Mouse (Mus musculus) small intestine, adult 2 months (tissue): ENCODE data around the gene Sap30bp.

Experiments used
- CTCF ChIP-seq: fragments of 200-500 bp; IDR thresholded peaks from 2 replicates; pipeline ENCODE4 v1.5.1; 2012; ENCODE audit warnings: low read depth, mild to moderate bottlenecking, control low read depth, inconsistent platforms, low read length, moderate library complexity, mixed read lengths; ENCODE audit not compliant: insufficient replicate concordance, insufficient read length; ENCODE audit errors: extremely low read depth
- POLR2A ChIP-seq: fragments of 200-500 bp; IDR thresholded peaks from 2 replicates; pipeline ENCODE4 v1.6.1; 2012; ENCODE audit warnings: low read depth, mild to moderate bottlenecking, control low read depth, inconsistent platforms, low read length, moderate library complexity

- TF ChIP-seq POLR2A (no peak), CTCF (no peak)
Observed at GRCm38 (mm10) chr11:115983291-115983690, 50.2 kb downstream of the Sap30bp start.
